Mouse (Mus musculus) right cerebral cortex, postnatal 14 days (tissue): ENCODE data around the gene Ubxn6.
"Not testable (repeated sequence)": the region's sequence is repeated elsewhere in the genome, so short reads cannot be mapped to it uniquely, and the experiment has no call there.

Source experiments
- DNase-seq: peaks from one replicate; pipeline ENCODE4 v3.0.0; 2022

Ubxn6 gene

GRCm38 (mm10) chr17:56074827-56075208, at the start of gene Ubxn6:
Gene Ubxn6, minus strand, starts transcription at chr17:56075028.
- DNase-seq: peak; percentile 100

GRCm38 (mm10) chr17:56123681-56124340, 49.0 kb upstream of the Ubxn6 start:
- no peak for DNase-seq

GRCm38 (mm10) chr17:56123161-56123560, 48.3 kb upstream of the Ubxn6 start:
- DNase-seq: no peak

GRCm38 (mm10) chr17:56121826-56122225, 47.0 kb upstream of the Ubxn6 start, which contains the start of gene Lrg1:
Gene Lrg1, minus strand, starts transcription at chr17:56122001.
- DNase-seq: no peak

- no peak for DNase-seq
Measured at GRCm38 (mm10) chr17:56119981-56120880, 45.4 kb upstream of the Ubxn6 start.

GRCm38 (mm10) chr17:56119431-56119830, 44.6 kb upstream of the Ubxn6 start:
- no peak for DNase-seq

- DNase-seq: peak; percentile 67
Measured at GRCm38 (mm10) chr17:56117251-56117710, 42.5 kb upstream of the Ubxn6 start, which contains the start of gene Plin5. Gene Plin5, minus strand, starts transcription at chr17:56117596.

- no peak for DNase-seq
Measured at GRCm38 (mm10) chr17:56116193-56116592, 41.4 kb upstream of the Ubxn6 start.

- no peak for DNase-seq
Measured at GRCm38 (mm10) chr17:56112743-56113142, 37.9 kb upstream of the Ubxn6 start.

- DNase-seq: peak; percentile 67
Measured at GRCm38 (mm10) chr17:56111864-56112263, 37.0 kb upstream of the Ubxn6 start.

- no peak for DNase-seq
Measured at GRCm38 (mm10) chr17:56111021-56111420, 36.2 kb upstream of the Ubxn6 start.

- no peak for DNase-seq
Measured at GRCm38 (mm10) chr17:56110571-56110970, 35.7 kb upstream of the Ubxn6 start.

GRCm38 (mm10) chr17:56109219-56110051, 34.6 kb upstream of the Ubxn6 start, which contains the start of gene Plin4:
Gene Plin4, minus strand, starts transcription at chr17:56109803.
- DNase-seq: no peak

- no peak for DNase-seq
Measured at GRCm38 (mm10) chr17:56108334-56109044, 33.7 kb upstream of the Ubxn6 start.

- no peak for DNase-seq
Measured at GRCm38 (mm10) chr17:56107736-56108135, 32.9 kb upstream of the Ubxn6 start.

GRCm38 (mm10) chr17:56106981-56107380, 32.2 kb upstream of the Ubxn6 start:
- no peak for DNase-seq

GRCm38 (mm10) chr17:56106436-56106835, 31.6 kb upstream of the Ubxn6 start:
- DNase-seq: not testable (repeated sequence)

GRCm38 (mm10) chr17:56104821-56105220, 30.0 kb upstream of the Ubxn6 start:
- DNase-seq: not testable (repeated sequence)

GRCm38 (mm10) chr17:56103465-56104285, 28.8 kb upstream of the Ubxn6 start:
- DNase-seq: no peak

GRCm38 (mm10) chr17:56102927-56103326, 28.1 kb upstream of the Ubxn6 start:
- no peak for DNase-seq

- no peak for DNase-seq
Measured at GRCm38 (mm10) chr17:56102158-56102557, 27.3 kb upstream of the Ubxn6 start.
